Mouse (Mus musculus): ENCODE data around the gene Cbarp.
A peak's percentile ranks its signal among the peaks of the same experiment; 100 is the strongest.

- no peak for TF ChIP-seq CTCF (IDR thresholded peaks at IDR 0.05; ENCODE audit: low read depth)
- TF ChIP-seq EP300 (IDR thresholded peaks at IDR 0.05; ENCODE audit: low read depth), result peak; percentile 77; the same call in 1 of the 2 replicates
Observed at GRCm38 (mm10) chr10:80146568-80147011, 6.0 kb upstream of the Cbarp start.
